Mouse (Mus musculus) heart, embryonic 10.5 days (tissue): ENCODE data around the gene Xrcc3. TPM values are rescaled to one million over a fixed set of nuclear protein-coding genes. Genes with fewer than 3 reads are reported as not detected.

Source experiments
- DNase-seq: peaks from one replicate; pipeline ENCODE4 v3.0.0-alpha.2; 2017; ENCODE audit warnings: low spot score
- H3K27ac ChIP-seq: fragments of 300-500 bp; sonication (generic); 2 replicates; pipeline ENCODE4 v1.5.1; 2016; ENCODE audit warnings: mild to moderate bottlenecking
- H3K27me3 ChIP-seq: fragments of 300-500 bp; sonication (generic); 2 replicates; pipeline ENCODE4 v1.6.1; 2016; ENCODE audit warnings: mild to moderate bottlenecking; ENCODE audit not compliant: poor library complexity, insufficient read depth, severe bottlenecking
- H3K36me3 ChIP-seq: fragments of 300-500 bp; sonication (generic); 2 replicates; pipeline ENCODE4 v1.6.1; 2016; ENCODE audit warnings: mild to moderate bottlenecking, moderate library complexity
- H3K4me1 ChIP-seq: fragments of 300-500 bp; sonication (generic); 2 replicates; pipeline ENCODE4 v1.6.1; 2016; ENCODE audit warnings: mild to moderate bottlenecking
- H3K4me3 ChIP-seq: fragments of 300-500 bp; sonication (generic); 2 replicates; pipeline ENCODE4 v1.5.1; 2016; ENCODE audit warnings: mild to moderate bottlenecking, moderate library complexity
- H3K9me3 ChIP-seq: fragments of 300-500 bp; sonication (generic); 2 replicates; pipeline ENCODE4 v1.6.1; 2016; ENCODE audit warnings: mild to moderate bottlenecking, moderate library complexity
- WGBS: fragments of 180-500 bp; shearing (Covaris S2); methylation state at CpG from one replicate; pipeline ENCODE4 v1.1.7; 2016; 5-methylcytosine and 5-hydroxymethylcytosine counted together
- polyA plus RNA-seq: library from polyadenylated mRNA; unstranded; fragments of >200 nt; fragmentation: Nextera tagmentation; extraction: Ambion mirVana; gene quantifications from 2 replicates; pipeline ENCODE4 v1.2.1, GENCODE M21; 2016

Xrcc3 gene
- polyA plus RNA-seq, 1 experiment from 2014 or later, result 13.8 TPM

DNA sequence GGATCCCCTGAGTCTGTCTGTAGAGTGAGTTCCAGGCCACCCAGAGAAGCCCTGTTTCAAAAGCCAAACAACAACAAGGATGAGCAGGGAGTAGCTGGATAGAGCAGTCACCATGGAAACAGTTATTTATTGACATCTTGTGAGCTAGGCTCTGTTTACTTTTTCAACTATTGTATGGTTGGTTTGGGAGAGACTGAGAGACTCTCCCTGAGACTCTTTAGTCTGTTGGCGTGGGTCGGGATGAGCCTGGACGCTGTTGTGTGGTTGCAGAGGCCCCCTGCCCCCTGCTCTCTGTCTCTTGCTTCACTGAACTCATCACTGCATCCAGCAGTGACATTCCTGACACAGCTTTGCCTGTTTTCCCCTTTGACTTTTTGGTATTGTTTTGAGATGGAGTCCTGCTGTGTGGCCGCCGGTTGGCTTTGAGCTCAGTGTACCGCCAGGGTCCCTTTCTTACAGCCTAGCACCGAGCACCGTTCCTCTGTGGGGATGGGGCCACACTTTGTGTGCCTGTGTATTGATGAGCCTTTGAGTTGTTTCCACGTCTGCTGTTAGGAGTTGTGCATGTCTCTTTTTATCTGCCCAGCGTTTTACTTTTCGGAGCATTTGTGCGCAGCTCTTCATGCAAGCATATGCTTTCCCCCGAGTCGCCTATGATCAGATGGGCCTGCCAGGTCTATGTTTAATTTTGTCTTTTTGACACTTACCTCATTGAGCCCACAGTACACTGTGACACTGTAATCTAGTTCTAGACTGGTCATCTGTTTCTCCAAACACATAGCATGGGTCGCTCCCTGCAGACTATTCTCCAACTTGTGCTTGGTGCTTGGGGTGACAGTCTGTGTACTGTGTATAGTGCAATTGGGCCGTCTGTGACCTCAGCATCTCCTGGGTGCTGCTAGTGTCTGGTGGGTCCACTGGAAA lies 47.1 kb downstream of the Xrcc3 start:
- no peak overlapping the region for H3K27ac ChIP-seq
- no peak for DNase-seq
- H3K36me3 ChIP-seq, result peaks cover 26% of the 10 kb centered on the region
- no peaks in the 10 kb centered on the region for H3K9me3 ChIP-seq
- 61% methylated on average over 16 of the region's 16 CpGs for WGBS
- H3K27me3 ChIP-seq, result no peaks in the 10 kb centered on the region
- peaks cover 54% of the 10 kb centered on the region for H3K4me1 ChIP-seq
- no peak overlapping the region for H3K4me3 ChIP-seq

- WGBS, result 86% methylated on average over 13 of the region's 13 CpGs
- peaks cover 26% of the 10 kb centered on the region for H3K36me3 ChIP-seq
- no peak overlapping the region for H3K4me3 ChIP-seq
- peaks cover 65% of the 10 kb centered on the region for H3K4me1 ChIP-seq
- no peak overlapping the region for H3K27ac ChIP-seq
- H3K9me3 ChIP-seq, result no peaks in the 10 kb centered on the region
- no peak for DNase-seq
- H3K27me3 ChIP-seq, result no peaks in the 10 kb centered on the region; the same call in 1 of the 2 replicates
These were observed 50.9 kb downstream of the Xrcc3 start for GRCm38 (mm10) chr12:111762620-111763280.

GRCm38 (mm10) chr12:111760306-111760908 lies 53.3 kb downstream of the Xrcc3 start:
- Histone ChIP-seq H3K27ac (no peak overlapping the region), H3K4me1 (peaks cover 55% of the 10 kb centered on the region), H3K27me3 (peaks cover 3% of the 10 kb centered on the region; the same call in 1 of the 2 replicates)

DNA sequence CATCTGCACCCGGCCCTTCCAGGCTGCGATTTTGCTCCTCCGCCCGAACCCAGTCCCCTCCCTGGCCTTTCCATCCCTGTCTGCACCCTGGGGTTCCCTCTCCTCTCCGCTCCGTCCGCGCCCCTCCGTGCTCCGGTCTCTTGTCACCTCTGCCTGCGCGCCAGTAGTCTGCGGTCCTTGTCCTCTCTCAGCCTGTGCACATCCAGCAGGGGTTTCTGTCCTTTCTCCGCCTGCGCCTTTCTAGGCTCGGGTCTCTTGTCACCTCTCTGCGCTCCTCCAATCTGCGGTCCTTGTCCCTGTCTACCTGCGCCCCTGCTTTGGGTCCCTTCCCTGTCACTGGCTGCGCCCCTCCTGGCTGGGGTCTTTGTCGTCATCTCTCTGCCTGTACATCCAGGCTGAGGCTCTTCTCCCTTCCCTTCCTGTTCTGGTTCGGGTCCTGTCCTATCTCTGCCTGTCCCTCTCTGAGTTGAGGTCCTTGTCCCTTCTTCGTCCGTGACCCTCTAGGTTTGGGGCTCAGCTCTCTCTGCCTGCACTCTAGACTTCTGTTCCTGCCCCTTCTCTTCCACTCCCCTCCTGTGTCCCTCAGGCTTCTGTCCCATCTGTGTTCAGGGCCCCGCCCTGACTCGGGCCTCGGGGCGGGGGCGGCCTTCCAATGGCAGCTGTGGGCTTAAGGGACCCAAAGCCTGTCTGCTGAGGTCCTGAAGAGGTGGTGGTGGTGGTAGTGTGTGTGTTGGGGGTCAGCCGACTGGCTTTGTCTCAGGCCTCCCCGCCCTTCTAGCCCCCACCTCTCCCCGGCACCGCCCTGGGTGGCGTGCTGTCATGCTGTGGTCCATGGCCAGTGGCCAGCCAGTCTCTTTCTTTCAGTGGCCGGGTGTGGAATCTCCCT lies 54.3 kb downstream of the Xrcc3 start:
- 3% methylated on average over 35 of the region's 35 CpGs for WGBS
- no peaks in the 10 kb centered on the region for H3K9me3 ChIP-seq
- peaks cover 55% of the 10 kb centered on the region for H3K4me1 ChIP-seq
- no peak for DNase-seq
- peaks cover 9% of the 10 kb centered on the region; the same call in 1 of the 2 replicates for H3K27me3 ChIP-seq
- peaks cover 22% of the 10 kb centered on the region for H3K36me3 ChIP-seq
- peak overlapping the region; percentile 98 for H3K27ac ChIP-seq
- peak overlapping the region; percentile 92 for H3K4me3 ChIP-seq

More at GRCm38 (mm10) chr12:111760306-111760908, 53.3 kb downstream of the Xrcc3 start:
- 81% methylated on average over 7 of the region's 7 CpGs for WGBS
- DNase-seq, result no peak
- Histone ChIP-seq H3K9me3 (no peaks in the 10 kb centered on the region), H3K36me3 (peaks cover 22% of the 10 kb centered on the region), H3K4me3 (peak overlapping the region; percentile 92)

GRCm38 (mm10) chr12:111758381-111759175 lies 55.1 kb downstream of the Xrcc3 start, which contains the start of gene Klc1:
Klc1 (plus strand) TSS chr12:111758849.
- Histone ChIP-seq H3K9me3 (no peaks in the 10 kb centered on the region), H3K4me3 (peak within 1 kb of the TSS; percentile 92), H3K27me3 (peaks cover 9% of the 10 kb centered on the region; the same call in 1 of the 2 replicates), H3K27ac (peak within 1 kb of the TSS; percentile 98), H3K4me1 (peaks cover 55% of the 10 kb centered on the region), H3K36me3 (peaks cover 17% of the 10 kb centered on the region)
- no peak for DNase-seq
- WGBS, result under 1% methylated on average over 84 of the region's 85 CpGs

DNA sequence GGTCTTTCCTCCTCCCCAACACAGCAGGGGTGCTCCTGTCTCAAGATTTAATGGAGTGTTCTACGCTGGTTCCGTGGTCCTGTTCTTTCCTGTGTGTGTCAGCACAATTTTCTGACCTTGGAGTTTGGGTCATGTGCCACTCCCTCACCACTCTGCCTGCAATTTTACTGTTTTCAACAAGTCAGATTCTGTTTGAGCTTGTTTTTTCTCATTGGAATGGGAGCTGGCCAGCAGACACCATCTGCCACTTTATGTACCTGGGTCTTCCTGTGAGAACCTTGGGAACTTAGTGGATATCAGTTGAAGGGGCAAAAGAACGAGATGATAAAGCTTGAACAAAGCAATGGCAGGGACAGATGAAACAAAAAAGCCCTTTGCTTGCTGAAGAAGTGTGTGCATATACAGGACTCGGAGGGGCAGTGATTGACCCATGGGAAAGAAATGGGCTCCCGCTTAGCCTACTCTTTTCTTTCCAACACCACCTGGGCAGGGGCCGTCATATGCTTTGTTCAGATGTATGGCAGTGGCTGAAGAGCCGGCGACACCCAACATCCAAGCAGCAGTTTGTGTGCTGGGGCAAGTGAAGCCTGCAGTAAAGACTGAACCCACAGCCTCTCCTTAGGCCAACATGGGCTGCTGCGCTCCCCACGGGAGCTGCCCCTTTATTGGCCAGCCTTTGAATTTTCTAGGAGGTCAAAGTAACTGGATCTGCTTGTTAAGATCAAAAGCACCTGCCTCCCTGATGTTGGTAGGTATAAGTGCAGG lies 55.9 kb downstream of the Xrcc3 start:
- Histone ChIP-seq H3K27ac (peak overlapping the region; percentile 98), H3K4me3 (peak overlapping the region; percentile 92), H3K36me3 (peaks cover 9% of the 10 kb centered on the region), H3K9me3 (no peaks in the 10 kb centered on the region), H3K27me3 (peaks cover 9% of the 10 kb centered on the region; the same call in 1 of the 2 replicates), H3K4me1 (peaks cover 49% of the 10 kb centered on the region)
- 60% methylated on average over 10 of the region's 10 CpGs for WGBS
- DNase-seq, result no peak

DNA sequence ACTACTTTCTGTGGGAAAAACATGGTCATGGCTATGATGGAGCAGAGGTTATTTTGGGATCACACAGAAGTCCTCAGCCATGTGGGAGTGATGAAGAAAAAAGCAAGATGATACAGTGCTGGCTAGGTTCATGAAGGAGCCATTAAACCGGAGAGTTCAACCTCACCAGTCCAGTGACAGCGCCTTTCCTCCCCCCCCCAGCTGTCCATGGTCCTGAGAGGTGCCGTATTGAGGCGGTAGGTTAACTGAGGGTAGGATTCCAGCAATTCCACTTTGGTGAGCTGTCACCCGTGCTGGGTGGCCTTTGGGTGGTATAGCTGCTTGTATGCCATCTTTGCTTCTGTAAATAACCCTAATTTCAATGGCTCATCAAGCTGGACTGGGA lies 57.0 kb downstream of the Xrcc3 start:
- DNase-seq, result no peak
- WGBS, result 29% methylated on average over 5 of the region's 5 CpGs
- no peaks in the 10 kb centered on the region for H3K36me3 ChIP-seq

DNA sequence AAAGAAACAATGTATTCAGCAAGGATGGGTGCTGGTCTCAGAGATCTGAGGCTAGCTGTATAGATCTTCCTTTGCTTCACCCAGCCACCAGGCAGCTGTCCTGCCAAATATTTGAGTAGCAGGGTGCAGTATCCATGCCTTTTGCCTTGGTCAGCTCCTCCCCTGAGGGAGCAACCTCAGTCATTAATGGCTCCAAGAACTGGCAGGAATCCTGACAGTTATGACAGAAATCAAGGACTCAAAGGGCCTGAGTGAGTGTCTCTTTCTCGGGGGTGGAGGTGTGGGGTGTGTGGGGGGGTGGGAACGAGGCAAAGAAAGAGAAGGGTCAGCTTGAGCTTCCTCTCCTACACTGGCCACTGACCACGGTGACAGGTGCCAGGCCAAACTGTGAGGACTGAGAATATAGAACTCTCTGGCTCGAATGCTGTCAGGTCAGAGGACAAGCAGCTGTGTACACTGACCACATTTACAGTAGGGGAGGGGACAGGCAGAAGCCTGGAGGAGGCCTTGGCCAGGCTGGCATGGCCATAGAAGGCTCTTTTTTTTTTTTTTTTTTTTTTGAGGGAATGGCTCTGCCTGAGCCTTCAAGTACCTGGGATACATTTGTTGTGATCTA lies 57.5 kb downstream of the Xrcc3 start:
- Histone ChIP-seq H3K9me3 (no peaks in the 10 kb centered on the region), H3K4me3 (no peak overlapping the region), H3K36me3 (no peaks in the 10 kb centered on the region), H3K27ac (no peak overlapping the region), H3K27me3 (peaks cover 9% of the 10 kb centered on the region; the same call in 1 of the 2 replicates), H3K4me1 (peaks cover 36% of the 10 kb centered on the region)
- DNase-seq, result no peak
- WGBS, result 63% methylated on average over 4 of the region's 4 CpGs

More for the DNA sequence above, 57.0 kb downstream of the Xrcc3 start:
- H3K4me1 ChIP-seq, result peaks cover 39% of the 10 kb centered on the region
- peaks cover 9% of the 10 kb centered on the region; the same call in 1 of the 2 replicates for H3K27me3 ChIP-seq
- H3K4me3 ChIP-seq, result no peak overlapping the region
- no peaks in the 10 kb centered on the region for H3K9me3 ChIP-seq
- no peak overlapping the region for H3K27ac ChIP-seq

DNA sequence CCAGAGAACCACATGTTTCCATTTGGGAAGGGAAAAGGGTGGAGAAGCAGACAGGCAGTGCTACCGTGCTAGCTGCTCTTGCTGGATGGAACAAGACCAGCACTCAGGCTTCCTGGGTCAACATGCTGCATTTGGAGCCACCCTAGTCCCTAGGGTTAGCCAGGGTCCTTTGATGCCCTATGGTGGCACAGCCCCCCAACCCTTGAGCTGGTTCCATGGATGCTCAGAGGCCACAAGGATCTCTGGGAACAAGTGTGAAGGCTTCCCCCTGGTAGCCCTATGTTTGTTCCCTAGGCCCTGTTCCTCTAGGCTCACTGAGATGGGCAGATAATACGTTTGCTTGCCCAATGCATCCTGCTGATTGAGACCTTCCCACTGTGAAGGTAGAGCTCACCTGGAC lies 58.4 kb downstream of the Xrcc3 start:
- peaks cover 35% of the 10 kb centered on the region for H3K4me1 ChIP-seq
- H3K9me3 ChIP-seq, result no peaks in the 10 kb centered on the region
- peaks cover 9% of the 10 kb centered on the region; the same call in 1 of the 2 replicates for H3K27me3 ChIP-seq
- no peak overlapping the region for H3K27ac ChIP-seq
- H3K4me3 ChIP-seq, result no peak overlapping the region
- 57% methylated on average over 2 of the region's 2 CpGs for WGBS
- DNase-seq, result no peak
- H3K36me3 ChIP-seq, result no peaks in the 10 kb centered on the region

- no peak overlapping the region for H3K27ac ChIP-seq
- H3K36me3 ChIP-seq, result no peaks in the 10 kb centered on the region
- H3K4me3 ChIP-seq, result no peak overlapping the region
- no peak for DNase-seq
- no peaks in the 10 kb centered on the region for H3K9me3 ChIP-seq
- peaks cover 34% of the 10 kb centered on the region for H3K4me1 ChIP-seq
- H3K27me3 ChIP-seq, result peaks cover 9% of the 10 kb centered on the region; the same call in 1 of the 2 replicates
These were observed 59.0 kb downstream of the Xrcc3 start for GRCm38 (mm10) chr12:111754710-111755109.
